Mouse (Mus musculus) forebrain, embryonic 15.5 days (tissue): Measurements from ENCODE around the gene Tgfbr1. TPM values are rescaled to one million over a fixed set of nuclear protein-coding genes. Genes with fewer than 3 reads are reported as not detected.
A peak's percentile ranks its signal among the peaks of the same experiment; 100 is the strongest.

Source experiments
- ATAC-seq: fragments of 200-750 bp; cut with Nextera tagmentation; replicated peaks from 2 replicates; pipeline ENCODE4 v1.8.0; 2017; ENCODE audit warnings: mild to moderate bottlenecking, moderate TSS enrichment, moderate library complexity
- H3K27ac ChIP-seq: fragments of 300-500 bp; sonication (generic); replicated peaks from 2 replicates; pipeline ENCODE4 v1.5.1; 2015; ENCODE audit warnings: mild to moderate bottlenecking, inconsistent platforms
- H3K27me3 ChIP-seq: fragments of 300-500 bp; sonication (generic); 2 replicates; pipeline ENCODE4 v1.6.1; 2015; ENCODE audit warnings: inconsistent platforms
- H3K36me3 ChIP-seq: fragments of 300-500 bp; sonication (generic); 2 replicates; pipeline ENCODE4 v1.6.1; 2015; ENCODE audit warnings: mild to moderate bottlenecking, inconsistent platforms
- H3K4me1 ChIP-seq: fragments of 300-500 bp; sonication (generic); 2 replicates; pipeline ENCODE4 v1.6.1; 2015; ENCODE audit warnings: inconsistent platforms
- H3K4me2 ChIP-seq: fragments of 300-500 bp; sonication (generic); replicated peaks from 2 replicates; pipeline ENCODE4 v1.6.1; 2015; ENCODE audit warnings: mild to moderate bottlenecking, inconsistent platforms
- H3K4me3 ChIP-seq: fragments of 300-500 bp; sonication (generic); 2 replicates; pipeline ENCODE4 v1.5.1; 2015; ENCODE audit warnings: mild to moderate bottlenecking, inconsistent platforms
- H3K9ac ChIP-seq: fragments of 300-500 bp; sonication (generic); replicated peaks from 2 replicates; pipeline ENCODE4 v1.6.1; 2015; ENCODE audit warnings: mild to moderate bottlenecking, inconsistent platforms
- H3K9me3 ChIP-seq: fragments of 300-500 bp; sonication (generic); 2 replicates; pipeline ENCODE4 v1.6.1; 2016; ENCODE audit warnings: inconsistent platforms
- WGBS: fragments of 180-500 bp; shearing (Covaris S2); methylation state at CpG from one replicate; pipeline ENCODE4 v1.1.7; 2015; ENCODE audit warnings: mixed read lengths; 5-methylcytosine and 5-hydroxymethylcytosine counted together
- polyA plus RNA-seq: library from polyadenylated mRNA; unstranded; fragments of >200 nt; fragmentation: Nextera tagmentation; extraction: Ambion mirVana; gene quantifications from 2 replicates; pipeline ENCODE4 v1.2.1, GENCODE M21; 2015

Gene Tgfbr1
- polyA plus RNA-seq, 1 experiment from 2014 or later: 46.5 TPM

GRCm38 (mm10) chr4:47430557-47430956 is 77.5 kb downstream of the Tgfbr1 start:
- H3K4me1 ChIP-seq: no peaks in the 10 kb centered on the region
- H3K4me3 ChIP-seq: no peak overlapping the region
- H3K36me3 ChIP-seq: no peaks in the 10 kb centered on the region
- no peaks in the 10 kb centered on the region; the same call in 1 of the 2 replicates for H3K27me3 ChIP-seq
- no peak overlapping the region for H3K9ac ChIP-seq
- no peaks in the 10 kb centered on the region for H3K9me3 ChIP-seq
- ATAC-seq: no peak
- no peak overlapping the region for H3K27ac ChIP-seq
- no peak overlapping the region for H3K4me2 ChIP-seq
- WGBS: 77% methylated on average over 6 of the region's 6 CpGs

- Histone ChIP-seq H3K36me3 (no peaks in the 10 kb centered on the region), H3K27me3 (no peaks in the 10 kb centered on the region; the same call in 1 of the 2 replicates), H3K4me2 (no peak overlapping the region), H3K9me3 (no peaks in the 10 kb centered on the region), H3K4me1 (no peaks in the 10 kb centered on the region), H3K9ac (no peak overlapping the region), H3K4me3 (no peak overlapping the region), H3K27ac (no peak overlapping the region)
- 92% methylated on average over 5 of the region's 5 CpGs for WGBS
- ATAC-seq: no peak
Measured at GRCm38 (mm10) chr4:47431081-47431480, 78.1 kb downstream of the Tgfbr1 start.

- 91% methylated on average over 7 of the region's 7 CpGs for WGBS
- no peak overlapping the region for H3K27ac ChIP-seq
- H3K36me3 ChIP-seq: no peaks in the 10 kb centered on the region
- H3K4me1 ChIP-seq: peaks cover 6% of the 10 kb centered on the region
- no peak overlapping the region for H3K4me3 ChIP-seq
- H3K9ac ChIP-seq: no peak overlapping the region
- ATAC-seq: no peak
- H3K27me3 ChIP-seq: no peaks in the 10 kb centered on the region
- no peaks in the 10 kb centered on the region for H3K9me3 ChIP-seq
- H3K4me2 ChIP-seq: no peak overlapping the region
Measured at GRCm38 (mm10) chr4:47432766-47433165, 79.7 kb downstream of the Tgfbr1 start.

- no peak overlapping the region for H3K27ac ChIP-seq
- WGBS: 66% methylated on average over 12 of the region's 12 CpGs
- no peak for ATAC-seq
- H3K27me3 ChIP-seq: no peaks in the 10 kb centered on the region
- H3K9ac ChIP-seq: no peak overlapping the region
- H3K4me2 ChIP-seq: no peak overlapping the region
- no peaks in the 10 kb centered on the region for H3K36me3 ChIP-seq
- H3K4me3 ChIP-seq: no peak overlapping the region
- H3K9me3 ChIP-seq: no peaks in the 10 kb centered on the region
- H3K4me1 ChIP-seq: peaks cover 14% of the 10 kb centered on the region
Measured at GRCm38 (mm10) chr4:47435131-47435530, 82.1 kb downstream of the Tgfbr1 start.

- no peak overlapping the region for H3K4me3 ChIP-seq
- H3K9ac ChIP-seq: no peak overlapping the region
- peaks cover 14% of the 10 kb centered on the region for H3K4me1 ChIP-seq
- no peak overlapping the region for H3K4me2 ChIP-seq
- H3K36me3 ChIP-seq: no peaks in the 10 kb centered on the region
- H3K9me3 ChIP-seq: no peaks in the 10 kb centered on the region
- no peak for ATAC-seq
- H3K27ac ChIP-seq: no peak overlapping the region
- no peaks in the 10 kb centered on the region for H3K27me3 ChIP-seq
- WGBS: 86% methylated on average over 28 of the region's 28 CpGs
Measured at GRCm38 (mm10) chr4:47435566-47436360, 82.7 kb downstream of the Tgfbr1 start.

GRCm38 (mm10) chr4:47437365-47438340 is 84.6 kb downstream of the Tgfbr1 start:
- Histone ChIP-seq H3K9me3 (no peaks in the 10 kb centered on the region), H3K4me1 (peaks cover 14% of the 10 kb centered on the region), H3K9ac (peak overlapping the region; percentile 74), H3K36me3 (no peaks in the 10 kb centered on the region), H3K4me3 (peak overlapping the region; percentile 52), H3K27me3 (no peaks in the 10 kb centered on the region), H3K4me2 (peak overlapping the region; percentile 93), H3K27ac (peak overlapping the region; percentile 88)
- WGBS: 1% methylated on average over 33 of the region's 33 CpGs
- ATAC-seq: peak; percentile 93

- Histone ChIP-seq H3K27me3 (no peaks in the 10 kb centered on the region), H3K27ac (no peak overlapping the region), H3K4me2 (no peak overlapping the region), H3K9ac (no peak overlapping the region), H3K9me3 (no peaks in the 10 kb centered on the region), H3K36me3 (no peaks in the 10 kb centered on the region), H3K4me3 (no peak overlapping the region), H3K4me1 (peaks cover 14% of the 10 kb centered on the region)
- no peak for ATAC-seq
- WGBS: 85% methylated on average over 6 of the region's 6 CpGs
Measured at GRCm38 (mm10) chr4:47438956-47439355, 85.9 kb downstream of the Tgfbr1 start.

GRCm38 (mm10) chr4:47440951-47441350 is 87.9 kb downstream of the Tgfbr1 start:
- no peaks in the 10 kb centered on the region for H3K9me3 ChIP-seq
- no peak for ATAC-seq
- peaks cover 14% of the 10 kb centered on the region for H3K4me1 ChIP-seq
- H3K36me3 ChIP-seq: no peaks in the 10 kb centered on the region
- 91% methylated on average over 11 of the region's 11 CpGs for WGBS
- no peak overlapping the region for H3K9ac ChIP-seq
- no peak overlapping the region for H3K4me2 ChIP-seq
- no peak overlapping the region for H3K27ac ChIP-seq
- H3K27me3 ChIP-seq: no peaks in the 10 kb centered on the region
- no peak overlapping the region for H3K4me3 ChIP-seq

GRCm38 (mm10) chr4:47448526-47448925 is 95.5 kb downstream of the Tgfbr1 start:
- Histone ChIP-seq H3K27me3 (no peaks in the 10 kb centered on the region), H3K36me3 (no peaks in the 10 kb centered on the region), H3K4me3 (no peak overlapping the region), H3K4me2 (no peak overlapping the region), H3K9me3 (no peaks in the 10 kb centered on the region), H3K4me1 (peaks cover 5% of the 10 kb centered on the region; the same call in 1 of the 2 replicates), H3K9ac (no peak overlapping the region), H3K27ac (no peak overlapping the region)
- no peak for ATAC-seq
- 96% methylated on average over 3 of the region's 3 CpGs for WGBS

- no peak for ATAC-seq
- H3K27ac ChIP-seq: no peak overlapping the region
- H3K27me3 ChIP-seq: no peaks in the 10 kb centered on the region
- no peak overlapping the region for H3K9ac ChIP-seq
- peaks cover 5% of the 10 kb centered on the region; the same call in 1 of the 2 replicates for H3K4me1 ChIP-seq
- no peak overlapping the region for H3K4me3 ChIP-seq
- no peak overlapping the region for H3K4me2 ChIP-seq
- no peaks in the 10 kb centered on the region for H3K9me3 ChIP-seq
- 66% methylated on average over 5 of the region's 5 CpGs for WGBS
- no peaks in the 10 kb centered on the region for H3K36me3 ChIP-seq
Measured at GRCm38 (mm10) chr4:47449116-47449515, 96.1 kb downstream of the Tgfbr1 start.

GRCm38 (mm10) chr4:47449586-47450522 is 96.8 kb downstream of the Tgfbr1 start:
- H3K36me3 ChIP-seq: no peaks in the 10 kb centered on the region
- ATAC-seq: no peak
- H3K4me2 ChIP-seq: no peak overlapping the region
- H3K27me3 ChIP-seq: no peaks in the 10 kb centered on the region
- no peak overlapping the region for H3K9ac ChIP-seq
- no peaks in the 10 kb centered on the region for H3K9me3 ChIP-seq
- no peak overlapping the region for H3K27ac ChIP-seq
- no peak overlapping the region for H3K4me3 ChIP-seq
- H3K4me1 ChIP-seq: peaks cover 5% of the 10 kb centered on the region; the same call in 1 of the 2 replicates
- WGBS: 18% methylated on average over 18 of the region's 18 CpGs
